Mouse (Mus musculus) heart, adult 18-20 months (tissue): ENCODE measurements around the gene Gdf11. TPM values are rescaled to one million over a fixed set of nuclear protein-coding genes. Genes with fewer than 3 reads are reported as not detected.

Experiments used
- DNase-seq, 2 experiments: peaks; one replicate each; pipeline ENCODE4 v3.0.0; 2021 to 2022; ENCODE audit warnings: mixed read lengths in 1 of 2
- long read RNA-seq, 2 experiments: library from polyadenylated mRNA; stranded (forward); transcript quantifications; one replicate each; pipeline ENCODE4 v2.0.0; 2021
- total RNA-seq, 2 experiments: library from RNA; stranded (reverse); gene quantifications; 2 replicates each; pipeline ENCODE4 v1.2.3; 2021

Gene Gdf11
- 1 to 10 TPM; 2.3 to 2.6 TPM for total RNA-seq
- long read RNA-seq, experiment 1, result 0 reads
- long read RNA-seq, experiment 2, result 0 reads

- DNase-seq, result peak; percentile 60 to 67
Measured at GRCm38 (mm10) chr10:128891296-128892094, at the start of gene Gdf11. Gene Gdf11 (minus strand): TSS chr10:128891718.

GRCm38 (mm10) chr10:128940475-128941061 lies 49.0 kb upstream of the Gdf11 start:
- no peak for DNase-seq

- DNase-seq, result peak; percentile 46 to 63
Measured at GRCm38 (mm10) chr10:128938974-128939373, 47.5 kb upstream of the Gdf11 start.

DNA sequence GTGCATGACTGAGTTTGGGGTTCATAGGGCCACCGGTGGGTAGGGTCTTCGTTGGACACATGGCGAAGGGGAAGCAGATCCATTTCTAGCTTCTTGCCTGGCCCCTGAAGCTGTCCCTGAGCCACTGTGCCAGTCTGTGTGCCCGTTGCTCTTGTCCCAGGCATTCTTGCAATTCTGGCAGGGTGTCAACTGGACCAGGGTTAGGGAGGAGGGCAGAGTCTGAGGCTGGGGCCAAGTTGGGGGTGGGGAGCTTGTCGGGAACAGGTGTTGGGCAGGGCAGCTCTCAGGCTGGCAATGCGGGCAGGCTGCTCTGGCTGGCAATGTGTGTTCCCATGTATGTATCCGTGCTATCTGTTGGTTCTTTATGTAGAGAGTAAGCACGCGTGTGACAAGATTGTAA lies 46.9 kb upstream of the Gdf11 start:
- DNase-seq, result peak; percentile 87 to 91

GRCm38 (mm10) chr10:128937756-128938390 lies 46.4 kb upstream of the Gdf11 start:
- peak; percentile 52 to 55 for DNase-seq

- peak; percentile 57 to 72 for DNase-seq
Measured at GRCm38 (mm10) chr10:128935826-128936440, 44.4 kb upstream of the Gdf11 start.

DNA sequence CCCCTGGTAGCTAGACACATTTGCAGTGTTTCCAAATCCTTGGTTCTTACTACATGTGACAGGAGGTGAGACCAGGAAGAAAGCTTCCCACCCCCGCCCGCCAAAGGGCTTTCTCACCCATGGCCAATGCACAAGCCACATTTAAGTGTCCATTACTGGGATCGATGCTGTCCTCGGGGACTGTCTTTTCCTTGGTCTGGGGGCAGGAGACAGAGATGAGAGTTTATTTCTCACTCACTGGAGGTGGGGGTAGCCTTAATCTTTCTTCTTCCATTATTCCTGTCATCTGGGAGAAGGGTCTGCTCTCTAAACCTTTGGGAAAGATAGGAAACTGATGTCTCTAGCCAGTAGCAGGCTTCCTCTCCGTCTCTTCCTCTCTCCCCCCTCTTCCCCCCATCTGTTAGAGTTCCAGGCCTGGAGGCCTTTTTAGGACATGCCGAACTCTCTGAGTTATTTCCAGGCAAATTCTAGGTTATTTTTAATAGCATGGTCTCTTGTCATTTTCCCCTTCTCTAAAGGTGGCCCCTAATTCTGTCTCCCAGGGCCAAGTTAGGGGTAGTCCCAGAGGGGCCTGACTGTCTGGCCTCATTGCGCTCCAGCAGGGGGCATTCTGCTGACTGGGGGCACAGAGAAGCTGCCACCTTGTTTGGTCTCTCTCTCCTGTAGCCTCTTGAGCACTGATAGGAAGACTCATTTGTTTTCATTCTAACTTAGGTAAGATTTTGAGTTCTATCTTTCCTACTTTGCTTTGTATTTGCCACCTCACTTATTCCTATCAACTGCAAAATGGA lies 43.7 kb upstream of the Gdf11 start:
- DNase-seq, result peak; percentile 27 to 48

- peak in 1 of 2 experiments; percentile 39 for DNase-seq
Measured at GRCm38 (mm10) chr10:128933976-128934721, 42.6 kb upstream of the Gdf11 start.

DNA sequence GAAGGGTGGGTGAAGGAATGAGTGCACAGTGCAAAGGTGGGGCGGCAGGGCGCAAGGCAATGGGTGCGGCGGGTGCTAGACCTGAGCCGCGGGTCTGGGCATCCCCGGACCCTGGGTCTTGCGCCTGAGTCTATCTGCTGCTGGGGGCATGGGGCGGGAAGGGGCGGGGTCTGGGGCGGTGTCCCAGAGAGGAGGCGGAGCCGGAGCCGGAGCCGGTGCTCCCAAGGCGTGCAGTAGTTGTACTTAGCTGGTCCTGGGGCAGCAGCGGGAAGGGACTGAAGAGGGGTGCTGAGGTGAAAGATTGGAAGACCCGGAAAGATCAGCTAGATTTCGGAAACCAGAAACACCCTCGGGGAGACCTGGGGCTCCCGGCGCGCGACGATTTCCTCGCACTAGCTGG lies 42.1 kb upstream of the Gdf11 start, which contains the start of gene Itga7:
Itga7 (plus strand) TSS at position 245 of the 400 bp plus-strand sequence.
- peak; percentile 62 to 65 for DNase-seq

DNA sequence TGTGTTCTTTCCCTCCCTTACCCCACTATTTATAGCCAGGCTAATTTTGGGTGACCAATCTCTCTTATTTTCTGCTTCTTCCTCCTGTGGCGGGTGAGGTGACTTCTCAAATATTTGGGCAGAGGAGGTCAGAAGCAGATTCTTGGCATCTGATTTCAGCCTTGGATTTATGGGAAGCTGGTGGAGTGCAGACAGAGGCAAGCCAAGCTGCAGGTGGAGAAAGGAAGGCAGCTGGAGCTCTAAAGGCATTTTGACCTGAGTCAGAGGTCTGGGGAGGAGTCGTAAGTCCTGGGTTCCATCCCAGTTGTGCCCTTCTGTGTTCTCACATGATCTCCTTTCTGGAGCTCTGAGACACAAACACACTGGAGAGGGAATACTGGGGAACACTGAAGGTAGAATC lies 39.9 kb upstream of the Gdf11 start:
- peak; percentile 65 to 70 for DNase-seq

DNA sequence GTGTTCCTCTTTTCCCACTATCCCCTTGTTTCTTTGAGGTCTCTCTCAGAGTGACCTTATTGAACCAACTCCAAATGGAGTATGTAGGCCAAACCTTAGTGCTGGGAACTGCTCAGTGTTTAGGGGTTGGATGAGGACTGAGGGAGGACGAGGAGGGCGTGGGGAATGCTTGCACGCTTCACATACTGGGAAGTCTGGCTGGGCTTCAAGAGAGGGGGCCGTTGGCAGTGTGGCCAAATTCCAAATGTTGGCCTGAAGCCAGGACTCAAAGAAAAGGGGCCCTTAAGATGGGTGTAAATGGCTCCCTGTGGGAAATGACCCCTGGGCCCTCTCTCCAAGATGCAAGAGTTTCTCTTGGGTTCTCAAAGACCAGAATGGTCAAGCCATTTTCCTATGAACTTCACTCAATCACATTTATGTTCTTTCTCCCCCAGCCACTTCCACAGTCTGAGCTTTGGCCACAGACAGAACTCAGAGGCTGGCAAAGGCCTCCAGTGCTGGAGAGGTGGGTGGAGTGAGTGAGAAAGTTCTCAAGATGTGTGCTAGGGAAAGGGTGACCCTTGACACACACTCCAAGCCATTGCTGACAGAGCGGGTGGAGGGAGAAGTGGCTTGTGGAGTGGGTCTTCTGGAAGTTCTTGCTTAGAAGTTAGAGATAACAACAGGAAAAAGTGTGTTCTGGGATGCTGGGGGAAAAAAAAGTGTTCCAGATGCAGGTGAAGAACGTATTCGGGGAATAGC lies 38.3 kb upstream of the Gdf11 start:
- DNase-seq, result no peak

- DNase-seq, result peak in 1 of 2 experiments; percentile 33
Measured at GRCm38 (mm10) chr10:128928356-128928755, 36.8 kb upstream of the Gdf11 start.

- peak in 1 of 2 experiments; percentile 45 for DNase-seq
Measured at GRCm38 (mm10) chr10:128923935-128924334, 32.4 kb upstream of the Gdf11 start, which contains the start of gene Bloc1s1. Gene Bloc1s1 (minus strand): TSS chr10:128924035.

DNA sequence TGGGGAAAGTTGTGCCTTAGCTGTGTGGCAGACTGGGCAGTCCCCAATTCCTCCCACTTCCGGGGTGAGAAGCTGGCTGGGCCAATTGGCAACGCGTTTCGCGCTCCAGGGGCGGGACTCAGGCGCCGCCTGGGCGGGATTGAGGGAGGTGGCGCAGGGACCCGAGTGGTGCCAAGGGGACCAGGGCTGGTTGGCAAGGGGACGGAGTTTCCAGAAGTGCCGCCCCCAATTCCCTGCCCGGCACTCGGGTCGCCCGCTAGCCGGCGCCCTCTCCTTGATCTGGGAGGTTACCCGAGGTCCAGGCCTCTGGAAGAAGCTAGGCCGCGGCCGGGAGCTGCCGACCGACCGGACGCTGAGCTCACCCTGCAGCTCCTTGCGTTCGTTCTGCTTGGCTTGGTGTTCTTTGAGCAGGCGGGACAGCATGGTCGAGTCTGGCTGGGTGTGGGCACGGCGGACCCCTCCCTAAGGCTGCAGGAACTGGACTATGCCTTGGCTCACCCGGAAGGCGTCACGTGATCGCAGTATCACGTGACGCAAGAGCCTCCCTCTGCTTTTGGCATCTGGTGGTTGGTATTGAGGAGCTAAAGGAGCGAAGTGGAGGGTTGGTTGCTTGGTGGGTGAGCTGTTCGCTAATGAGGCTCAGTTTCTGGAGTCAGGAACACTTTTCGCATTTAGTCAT lies 31.6 kb upstream of the Gdf11 start:
- peak; percentile 97 to 98 for DNase-seq

DNA sequence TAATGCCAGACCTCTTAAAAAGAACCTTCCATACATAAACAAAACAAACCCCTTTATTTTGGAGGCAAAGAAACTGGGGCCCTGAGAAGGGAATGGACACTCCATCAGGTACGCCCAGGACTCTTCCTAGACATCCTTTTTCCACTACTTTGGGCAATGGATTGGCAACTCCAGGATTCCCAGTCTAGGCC lies 31.2 kb upstream of the Gdf11 start, which contains the start of gene Rdh5:
Rdh5 (minus strand) TSS at position 67 of the 191 bp plus-strand sequence.
- DNase-seq, result no peak

DNA sequence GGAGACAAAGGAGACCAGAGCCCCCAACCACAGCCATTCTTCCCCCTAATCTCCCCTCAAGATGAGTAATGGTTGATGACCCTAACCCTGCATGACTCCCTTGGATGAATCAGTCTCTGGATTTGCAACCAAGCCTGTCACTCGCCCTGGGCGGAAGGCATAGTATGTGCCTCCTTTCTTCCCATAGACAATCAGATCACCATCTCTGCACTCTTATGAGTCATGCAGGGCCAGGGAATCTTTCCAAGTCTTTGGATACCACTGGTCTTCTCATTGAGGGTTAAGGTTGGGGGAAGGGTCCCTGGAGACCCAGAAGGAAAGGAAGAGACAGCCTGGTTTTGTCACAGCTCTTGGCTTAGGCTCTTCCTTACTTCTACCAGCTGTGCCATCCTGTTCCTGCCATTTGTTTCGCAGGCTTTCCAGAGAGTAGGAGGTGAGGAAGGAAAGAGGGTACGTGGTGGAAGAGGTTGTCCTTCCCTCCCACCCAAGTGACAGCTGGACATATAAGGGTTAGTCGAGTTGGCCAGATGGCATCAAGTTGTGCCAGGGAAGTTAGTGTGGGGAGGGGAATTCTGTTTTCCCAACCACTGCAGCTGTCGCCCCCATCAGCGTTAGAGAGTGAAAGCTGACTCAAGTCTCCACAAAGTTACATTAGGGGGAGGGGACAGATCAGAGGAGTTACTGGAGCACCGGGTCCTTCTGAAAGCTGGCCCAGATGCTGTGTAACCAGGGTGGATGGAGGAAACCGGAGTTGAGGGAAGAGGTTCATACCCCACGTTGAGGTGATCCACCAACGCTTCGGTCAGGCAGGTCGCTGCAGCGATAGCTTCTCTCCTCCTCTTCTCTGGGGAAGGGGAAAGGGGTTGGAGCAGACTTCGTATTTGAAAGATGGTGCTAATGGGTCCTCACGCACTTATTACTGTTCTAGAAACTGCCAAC lies 30.6 kb upstream of the Gdf11 start:
- peak in 1 of 2 experiments; percentile 24 for DNase-seq

DNA sequence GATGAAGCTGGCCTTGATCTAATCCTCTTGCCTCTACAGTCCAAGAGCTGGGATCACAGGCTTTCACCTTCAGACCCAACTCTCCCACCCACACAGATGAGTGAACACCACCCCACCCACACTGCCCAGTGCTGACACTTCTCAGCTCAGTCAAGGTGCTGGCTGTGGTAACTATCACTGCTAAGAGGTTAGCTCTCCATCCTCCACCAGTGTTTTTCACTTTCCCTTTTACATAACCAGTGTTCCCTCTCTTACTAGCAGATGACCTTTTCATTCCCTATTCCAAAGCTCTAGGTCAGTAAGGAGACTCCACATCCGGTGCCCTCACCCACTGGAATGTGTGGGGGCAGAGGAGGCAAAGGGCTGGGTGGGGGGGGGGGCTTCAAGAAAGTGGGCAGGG lies 29.7 kb upstream of the Gdf11 start:
- DNase-seq, result no peak

- peak; percentile 55 to 66 for DNase-seq
Measured at GRCm38 (mm10) chr10:128920736-128921161, 29.2 kb upstream of the Gdf11 start.

DNA sequence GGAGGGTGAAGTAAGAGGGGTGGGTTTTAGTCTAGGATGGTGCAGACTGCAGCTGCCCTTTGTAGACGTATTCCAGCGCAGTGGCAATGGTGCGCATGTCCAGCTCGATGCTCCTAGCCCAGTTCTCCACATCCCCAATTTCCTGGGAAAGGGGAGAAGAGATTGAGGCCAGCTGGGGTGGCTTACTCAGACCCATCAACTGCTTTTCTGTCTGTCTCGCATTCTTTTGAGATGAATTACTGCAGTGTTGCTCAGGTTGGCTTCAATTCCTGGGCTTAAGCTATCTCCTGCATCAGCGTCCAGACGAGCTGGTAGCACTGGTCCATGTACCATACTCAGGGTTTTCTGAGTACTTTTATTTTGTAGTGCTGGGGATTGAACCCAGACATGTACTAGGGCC lies 28.4 kb upstream of the Gdf11 start:
- DNase-seq, result no peak
